8 mouse cellular contexts compared by ENCODE assay signal in the genomic region with DNA sequence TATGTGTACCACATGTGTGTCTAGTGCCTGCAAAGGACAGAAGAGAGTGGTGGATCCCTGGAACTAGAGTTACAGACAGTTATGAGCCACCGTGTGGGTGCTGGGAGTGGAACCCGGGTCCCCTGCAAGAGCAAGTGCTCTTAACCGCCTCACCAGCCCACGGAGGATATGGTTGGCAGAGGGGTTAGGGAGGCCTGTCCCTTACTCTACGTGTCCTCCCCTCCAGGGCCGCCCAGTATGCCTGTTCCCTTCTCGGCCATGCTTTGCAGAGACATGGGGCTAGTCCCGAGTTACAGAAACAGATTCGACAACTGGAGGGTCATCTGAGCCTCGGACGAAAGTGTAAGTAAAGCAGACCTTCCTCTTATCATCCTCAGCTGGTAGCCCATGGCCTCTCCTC. TPM values are rescaled to one million over a fixed set of nuclear protein-coding genes. Genes with fewer than 3 reads are reported as not detected.
DNase-seq lines count a peak whose midpoint lies in the region; ATAC-seq and TF ChIP-seq lines count a peak whose summit lies in the region.

No protein-coding gene starts in this region.

- no peaks in the 10 kb centered on the region for H3K27me3 ChIP-seq in testis, adult 2 months (ENCODE audit: control insufficient read depth, insufficient read depth, low read length)
- H3K27me3 ChIP-seq in limb, embryonic 12.5 days = no peaks in the 10 kb centered on the region
- H3K27me3 ChIP-seq in stomach, embryonic 15.5 days (replicated peaks) = no peaks in the 10 kb centered on the region

- TF ChIP-seq CTCF in testis, adult 2 months (IDR thresholded peaks at IDR 0.05; ENCODE audit: control insufficient read depth, insufficient read depth, insufficient replicate concordance, low read depth, low read length) = no peak

- H3K9ac ChIP-seq in limb, embryonic 12.5 days (replicated peaks) = peak overlapping the region; percentile 95
- H3K9ac ChIP-seq in stomach, embryonic 15.5 days = peak overlapping the region; percentile 85; the same call in 1 of the 2 replicates

- no peaks in the 10 kb centered on the region; the same call in 1 of the 2 replicates for H3K36me3 ChIP-seq in testis, adult 2 months (ENCODE audit: control insufficient read depth, insufficient read depth, low read length)
- peaks cover 71% of the 10 kb centered on the region for H3K36me3 ChIP-seq in limb, embryonic 12.5 days
- H3K36me3 ChIP-seq in stomach, embryonic 15.5 days = peaks cover 31% of the 10 kb centered on the region; the same call in 1 of the 2 replicates

- 75% methylated on average over 11 of the region's 11 CpGs for WGBS in limb, embryonic 12.5 days
- 73% methylated on average over 11 of the region's 11 CpGs for WGBS in stomach, embryonic 15.5 days

- DNase-seq in cerebellum, adult 9-11 months = peak; percentile 27
- no peak for DNase-seq in cerebellum, adult 11 months
- DNase-seq in testis, postnatal 14 days (ENCODE audit: low spot score) = no peak
- DNase-seq in left cerebral cortex, postnatal 14 days (ENCODE audit: low spot score in 2 of 2) = no peak
- no peak for DNase-seq in ovary, adult 18-20 months (ENCODE audit: low spot score)

- ATAC-seq in limb, embryonic 12.5 days (ENCODE audit: insufficient number of reproducible peaks, insufficient read depth, low FRiP score, low TSS enrichment, low read depth) = no peak
- ATAC-seq in stomach, embryonic 15.5 days (ENCODE audit: insufficient read depth, low FRiP score, low read depth) = no peak

- no peaks in the 10 kb centered on the region for H3K9me3 ChIP-seq in limb, embryonic 12.5 days
- H3K9me3 ChIP-seq in stomach, embryonic 15.5 days = no peaks in the 10 kb centered on the region

- no peak overlapping the region for H3K27ac ChIP-seq in testis, adult 2 months (ENCODE audit: control insufficient read depth, insufficient read depth, low read depth, low read length)
- H3K27ac ChIP-seq in limb, embryonic 12.5 days = no peak overlapping the region
- no peak overlapping the region for H3K27ac ChIP-seq in stomach, embryonic 15.5 days

- H3K4me3 ChIP-seq in testis, adult 2 months (ENCODE audit: control insufficient read depth, low read depth, low read length) = peak overlapping the region; percentile 93
- peak overlapping the region; percentile 95 for H3K4me3 ChIP-seq in limb, embryonic 12.5 days (replicated peaks)
- peak overlapping the region; percentile 79 for H3K4me3 ChIP-seq in stomach, embryonic 15.5 days (replicated peaks)

- H3K4me2 ChIP-seq in limb, embryonic 12.5 days = peak overlapping the region; percentile 73
- H3K4me2 ChIP-seq in stomach, embryonic 15.5 days = peak overlapping the region; percentile 70

- intact Hi-C loops in left cerebral cortex, postnatal 14 days (cut with DNase I) = loop anchor here (5.0 kb wide), 1 partner anchor 89 kb away; no protein-coding TSS in a partner anchor

- peaks cover 5% of the 10 kb centered on the region for H3K4me1 ChIP-seq in testis, adult 2 months (ENCODE audit: control insufficient read depth, insufficient read depth, low read length)
- H3K4me1 ChIP-seq in limb, embryonic 12.5 days (replicated peaks) = peaks cover 21% of the 10 kb centered on the region
- peaks cover 12% of the 10 kb centered on the region for H3K4me1 ChIP-seq in stomach, embryonic 15.5 days

- no peak for TF ChIP-seq POLR2A in testis, adult 2 months (IDR thresholded peaks at IDR 0.05; ENCODE audit: control insufficient read depth, low read depth, low read length)

RNA-seq across cellular contexts. Expression of a gene that starts 1.2 kb away (rescaled TPM):
- polyA plus RNA-seq in testis, adult 2 months (2012; rRNA removed) = 0.05 and 0.06 TPM in 2 replicates
- polyA plus RNA-seq in limb, embryonic 12.5 days (2016; fragmentation: Nextera tagmentation; extraction: Ambion mirVana) = 0.06 and 0.17 TPM in 2 replicates
- polyA plus RNA-seq in stomach, embryonic 15.5 days (2015; fragmentation: Nextera tagmentation; extraction: Ambion mirVana) = 0.06 TPM in 1 of 2 replicates, not detected in the other
- total RNA-seq in left cerebral cortex, postnatal 14 days (2021) = under 1 TPM; 0.40 to 0.44 TPM

RNA-seq across cellular contexts. Expression of a gene that starts 1.3 kb away (rescaled TPM):
- polyA plus RNA-seq in testis, adult 2 months (2012; rRNA removed) = 90.1 and 107 TPM in 2 replicates
- 53.9 and 55.3 TPM in 2 replicates for polyA plus RNA-seq in limb, embryonic 12.5 days (2016; fragmentation: Nextera tagmentation; extraction: Ambion mirVana)
- 41.9 and 43.4 TPM in 2 replicates for polyA plus RNA-seq in stomach, embryonic 15.5 days (2015; fragmentation: Nextera tagmentation; extraction: Ambion mirVana)
- 10 to 100 TPM; 49.2 to 49.7 TPM for total RNA-seq in left cerebral cortex, postnatal 14 days (2021)

RNA-seq across cellular contexts. Expression of a gene that starts 6.7 kb away (rescaled TPM):
- polyA plus RNA-seq in testis, adult 2 months (2012; rRNA removed) = 8.0 and 8.7 TPM in 2 replicates
- polyA plus RNA-seq in limb, embryonic 12.5 days (2016; fragmentation: Nextera tagmentation; extraction: Ambion mirVana) = 176 and 192 TPM in 2 replicates
- 113 and 128 TPM in 2 replicates for polyA plus RNA-seq in stomach, embryonic 15.5 days (2015; fragmentation: Nextera tagmentation; extraction: Ambion mirVana)
- total RNA-seq in left cerebral cortex, postnatal 14 days (2021) = 10 to 100 TPM; 40.1 to 41.5 TPM

RNA-seq across cellular contexts. Expression of a gene that starts 8.9 kb away (rescaled TPM):
- 1.0 and 1.2 TPM in 2 replicates for polyA plus RNA-seq in testis, adult 2 months (2012; rRNA removed)
- 0.76 and 1.5 TPM in 2 replicates for polyA plus RNA-seq in limb, embryonic 12.5 days (2016; fragmentation: Nextera tagmentation; extraction: Ambion mirVana)
- 0.80 and 0.83 TPM in 2 replicates for polyA plus RNA-seq in stomach, embryonic 15.5 days (2015; fragmentation: Nextera tagmentation; extraction: Ambion mirVana)
- total RNA-seq in left cerebral cortex, postnatal 14 days (2021) = 1 to 10 TPM; 1.5 to 2.5 TPM

RNA-seq across cellular contexts. Expression of a gene that starts 33.5 kb away (rescaled TPM):
- polyA plus RNA-seq in testis, adult 2 months (2012; rRNA removed) = 0.48 and 0.52 TPM in 2 replicates
- 0.69 and 0.85 TPM in 2 replicates for polyA plus RNA-seq in limb, embryonic 12.5 days (2016; fragmentation: Nextera tagmentation; extraction: Ambion mirVana)
- 2.8 and 3.8 TPM in 2 replicates for polyA plus RNA-seq in stomach, embryonic 15.5 days (2015; fragmentation: Nextera tagmentation; extraction: Ambion mirVana)
- 1 to 10 TPM; 4.6 to 7.6 TPM for total RNA-seq in left cerebral cortex, postnatal 14 days (2021)

Comparison
In these comparisons a context has a peak if more than half of its experiments do, and no peak if none do; other contexts are left out.
1. RNA of a gene that starts 6.7 kb away (polyA plus RNA-seq): 176 to 192 TPM in limb, embryonic 12.5 days and 113 to 128 TPM in stomach, embryonic 15.5 days; 8.0 to 8.7 TPM in testis, adult 2 months; every median in the first group is over 10 times any median in the second.
2. Peak in every context shown above with its lines, with median percentiles within 50 percentile points of each other: H3K4me3 ChIP-seq.